Mouse (Mus musculus): ENCODE results near the gene Kcnq1.

DNA sequence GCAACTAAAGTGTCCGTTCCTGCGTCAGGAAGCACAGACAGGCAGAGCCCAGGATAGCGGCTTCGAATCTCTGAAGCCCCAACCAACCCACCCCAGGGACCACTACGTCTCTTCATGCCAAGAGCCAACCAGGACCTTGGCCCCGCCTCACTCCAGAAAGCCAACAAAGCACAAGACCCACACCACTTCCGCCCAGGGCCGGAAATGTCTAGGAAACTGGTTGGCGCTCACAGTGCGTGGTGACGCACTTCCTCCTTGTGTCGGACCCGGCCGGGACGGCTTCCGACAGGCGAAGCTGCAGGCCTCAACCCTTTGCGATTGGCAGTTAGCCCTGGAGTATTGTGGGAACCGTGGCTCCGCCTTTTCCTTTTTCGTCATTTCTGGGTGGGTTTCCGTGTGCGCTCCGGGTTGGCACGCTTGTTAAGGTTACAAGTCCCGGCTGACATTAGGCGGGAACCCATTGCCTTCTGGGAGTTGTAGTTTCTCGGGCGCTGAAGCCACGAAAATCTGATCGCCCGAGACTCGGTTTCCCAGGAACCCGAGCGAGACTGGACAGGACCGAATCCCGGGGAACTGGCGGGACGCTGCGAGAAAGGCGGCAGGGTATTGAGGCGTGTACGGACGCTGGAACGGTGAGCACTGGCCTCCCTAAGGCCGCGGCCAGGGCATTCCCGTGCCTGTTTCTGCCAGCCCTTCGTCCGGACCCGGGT is 37.1 kb upstream of the Kcnq1 start, which contains the start of gene Tssc4:
- TF ChIP-seq CTCF (IDR thresholded peaks at IDR 0.05; ENCODE audit: low read depth): no peak
- peak; percentile 83 for TF ChIP-seq EP300 (IDR thresholded peaks at IDR 0.05; ENCODE audit: low read depth)
